Mouse (Mus musculus) testis, adult 2 months (tissue): Measurements from ENCODE around the gene Lman1l. TPM values are rescaled to one million over a fixed set of nuclear protein-coding genes. Genes with fewer than 3 reads are reported as not detected.

Experiments used
- H3K27ac ChIP-seq: fragments of 200-500 bp; 2 replicates; pipeline ENCODE4 v1.5.1; 2012; ENCODE audit warnings: low read depth, low read length; ENCODE audit not compliant: control insufficient read depth, insufficient read depth
- H3K27me3 ChIP-seq: fragments of 200-500 bp; 2 replicates; pipeline ENCODE4 v1.6.1; 2012; ENCODE audit warnings: mild to moderate bottlenecking, low read length, moderate library complexity; ENCODE audit not compliant: control insufficient read depth, insufficient read depth
- H3K36me3 ChIP-seq: fragments of 200-500 bp; 2 replicates; pipeline ENCODE4 v1.6.1; 2012; ENCODE audit warnings: mild to moderate bottlenecking, low read length; ENCODE audit not compliant: control insufficient read depth, insufficient read depth
- H3K4me1 ChIP-seq: fragments of 200-500 bp; 2 replicates; pipeline ENCODE4 v1.6.1; 2012; ENCODE audit warnings: low read length; ENCODE audit not compliant: control insufficient read depth, insufficient read depth
- H3K4me3 ChIP-seq: fragments of 200-500 bp; 2 replicates; pipeline ENCODE4 v1.5.1; 2012; ENCODE audit warnings: low read depth, mild to moderate bottlenecking, low read length, moderate library complexity, mixed read lengths; ENCODE audit not compliant: control insufficient read depth
- CTCF ChIP-seq: fragments of 200-500 bp; IDR thresholded peaks from 2 replicates; pipeline ENCODE4 v1.5.1; 2012; ENCODE audit warnings: low read depth, mild to moderate bottlenecking, inconsistent platforms, low read length, moderate library complexity; ENCODE audit not compliant: control insufficient read depth, insufficient read depth, insufficient replicate concordance
- POLR2A ChIP-seq: fragments of 200-500 bp; IDR thresholded peaks from 2 replicates; pipeline ENCODE4 v1.6.1; 2012; ENCODE audit warnings: low read depth, mild to moderate bottlenecking, inconsistent platforms, low read length, moderate library complexity; ENCODE audit not compliant: control insufficient read depth
- polyA plus RNA-seq: library from polyadenylated mRNA; depleted of rRNA; stranded (reverse); fragments of >200 nt; gene quantifications from 2 replicates; pipeline ENCODE4 v1.2.3, GENCODE M21; 2012; rRNA removed

The Lman1l gene
- polyA plus RNA-seq, 1 experiment = 0.06 TPM

- TF ChIP-seq POLR2A (no peak), CTCF (no peak)
- H3K4me1 ChIP-seq = peaks cover 9% of the 10 kb centered on the region
- H3K36me3 ChIP-seq = no peaks in the 10 kb centered on the region
- H3K27me3 ChIP-seq = no peaks in the 10 kb centered on the region
- peak overlapping the region; percentile 55 for H3K4me3 ChIP-seq
- no peak overlapping the region for H3K27ac ChIP-seq
Measured at GRCm38 (mm10) chr9:57559568-57559967, 61.0 kb downstream of the Lman1l start.

- peaks cover 12% of the 10 kb centered on the region for H3K4me1 ChIP-seq
- no peak overlapping the region for H3K27ac ChIP-seq
- no peaks in the 10 kb centered on the region for H3K36me3 ChIP-seq
- no peaks in the 10 kb centered on the region for H3K27me3 ChIP-seq
- no peak for TF ChIP-seq POLR2A
- TF ChIP-seq CTCF = no peak
- no peak overlapping the region for H3K4me3 ChIP-seq
Measured at GRCm38 (mm10) chr9:57558625-57559024, 61.9 kb downstream of the Lman1l start.

GRCm38 (mm10) chr9:57557215-57557614 is 63.4 kb downstream of the Lman1l start:
- Histone ChIP-seq H3K27me3 (no peaks in the 10 kb centered on the region), H3K27ac (no peak overlapping the region), H3K4me3 (no peak overlapping the region), H3K4me1 (peaks cover 16% of the 10 kb centered on the region), H3K36me3 (no peaks in the 10 kb centered on the region)
- TF ChIP-seq POLR2A = no peak
- TF ChIP-seq CTCF = no peak

Other genes with a start within 250 kb of the Lman1l start
- 37.5 and 39.1 TPM in 2 replicates for gene Ppcdc, start 180.7 kb downstream of the Lman1l start, polyA plus RNA-seq
- 5.7 and 6.2 TPM in 2 replicates for gene Scamp5, start 152.7 kb downstream of the Lman1l start, polyA plus RNA-seq
- gene Rpp25, start 116.7 kb downstream of the Lman1l start, polyA plus RNA-seq = 0.20 and 0.55 TPM in 2 replicates
- gene Cox5a, start 99.5 kb downstream of the Lman1l start, polyA plus RNA-seq = 335 and 344 TPM in 2 replicates
- 2.3 and 2.8 TPM in 2 replicates for gene Fam219b, start 83.2 kb downstream of the Lman1l start, polyA plus RNA-seq
- gene Mpi, start 68.0 kb downstream of the Lman1l start, polyA plus RNA-seq = 268 and 282 TPM in 2 replicates
- gene Scamp2, start 59.8 kb downstream of the Lman1l start, polyA plus RNA-seq = 465 and 495 TPM in 2 replicates
- 9.2 and 9.5 TPM in 2 replicates for gene Ulk3, start 31.3 kb downstream of the Lman1l start, polyA plus RNA-seq
- 0.16 TPM in 1 of 2 replicates, not detected in the other for gene Cplx3, start 14.5 kb downstream of the Lman1l start, polyA plus RNA-seq
- gene Csk, start 32.9 kb upstream of the Lman1l start, polyA plus RNA-seq = 13.4 and 13.9 TPM in 2 replicates
- gene Cyp1a2, start 62.9 kb upstream of the Lman1l start, polyA plus RNA-seq = 0.16 and 0.38 TPM in 2 replicates
- gene Cyp1a1, start 67.2 kb upstream of the Lman1l start, polyA plus RNA-seq = 0.09 and 0.11 TPM in 2 replicates
- gene Edc3, start 87.8 kb upstream of the Lman1l start, polyA plus RNA-seq = 8.0 and 8.1 TPM in 2 replicates
- 197 and 224 TPM in 2 replicates for gene Clk3, start 145.1 kb upstream of the Lman1l start, polyA plus RNA-seq
- gene Arid3b, start 216.0 kb upstream of the Lman1l start, polyA plus RNA-seq = 42.9 and 44.8 TPM in 2 replicates